Comparison of ENCODE assay signal across 8 mouse cellular contexts in genomic region chr9:77753853-77754727, GRCm38 (mm10). TPM values are rescaled to one million over a fixed set of nuclear protein-coding genes. Genes with fewer than 3 reads are reported as not detected.
DNase-seq lines count a peak whose midpoint lies in the region; ATAC-seq and TF ChIP-seq lines count a peak whose summit lies in the region.

TSS of gene Gclc (plus strand) at chr9:77754535.

- peak within 1 kb of the TSS; percentile 90 for H3K4me3 ChIP-seq in ES-Bruce4 (ENCODE audit: low read depth, low read length)
- peak within 1 kb of the TSS; percentile 80 for H3K4me3 ChIP-seq in forebrain, embryonic 14.5 days (ENCODE audit: low read depth, low read length)
- peak within 1 kb of the TSS; percentile 83 for H3K4me3 ChIP-seq in liver, embryonic 16.5 days (ENCODE audit: low read depth, low read length)
- peak within 1 kb of the TSS; percentile 80 for H3K4me3 ChIP-seq in neural tube, embryonic 12.5 days
- peak within 1 kb of the TSS; percentile 78 for H3K4me3 ChIP-seq in stomach, postnatal 0 days (ENCODE audit: low read depth, low read length)

- H3K9ac ChIP-seq in ES-Bruce4 (ENCODE audit: low read depth, poor library complexity, severe bottlenecking), result peak within 1 kb of the TSS; percentile 70
- peak within 1 kb of the TSS; percentile 88 for H3K9ac ChIP-seq in forebrain, embryonic 14.5 days (ENCODE audit: low read length)
- peak within 1 kb of the TSS; percentile 91 for H3K9ac ChIP-seq in liver, embryonic 16.5 days (ENCODE audit: low read depth, low read length)
- H3K9ac ChIP-seq in neural tube, embryonic 12.5 days, result peak within 1 kb of the TSS; percentile 86
- peak within 1 kb of the TSS; percentile 79 for H3K9ac ChIP-seq in stomach, postnatal 0 days (ENCODE audit: low read length)

- no peaks in the 10 kb centered on the region for H3K9me3 ChIP-seq in ES-Bruce4 (replicated peaks; ENCODE audit: control insufficient read depth, insufficient read depth, low read length, poor library complexity, severe bottlenecking)
- H3K9me3 ChIP-seq in forebrain, embryonic 14.5 days (replicated peaks; ENCODE audit: control insufficient read depth, low read length), result no peaks in the 10 kb centered on the region
- no peaks in the 10 kb centered on the region for H3K9me3 ChIP-seq in liver, embryonic 16.5 days (replicated peaks; ENCODE audit: control insufficient read depth, low read length)
- no peaks in the 10 kb centered on the region for H3K9me3 ChIP-seq in neural tube, embryonic 12.5 days
- H3K9me3 ChIP-seq in stomach, postnatal 0 days (ENCODE audit: control insufficient read depth, low read length), result no peaks in the 10 kb centered on the region

- peak; percentile 89 for DNase-seq in cerebellum, adult 11 months
- peak; percentile 93 for DNase-seq in forebrain, embryonic 14.5 days (ENCODE audit: low spot score)
- DNase-seq in heart, postnatal 10 days, result peak; percentile 92 to 93
- DNase-seq in large intestine, adult 2 months (ENCODE audit: low read depth, low spot score), result no peak
- DNase-seq in stomach, postnatal 0 days (ENCODE audit: low spot score), result peak; percentile 95

- 8% methylated on average over 45 of the region's 54 CpGs for WGBS in forebrain, embryonic 14.5 days
- WGBS in large intestine, adult 2 months, result 5% methylated on average over 54 of the region's 54 CpGs
- 6% methylated on average over 54 of the region's 54 CpGs for WGBS in liver, embryonic 16.5 days (ENCODE audit: insufficient replicate concordance)
- 8% methylated on average over 52 of the region's 54 CpGs for WGBS in neural tube, embryonic 12.5 days
- WGBS in stomach, postnatal 0 days, result 8% methylated on average over 47 of the region's 54 CpGs

- intact Hi-C loops in heart, postnatal 10 days (cut with DNase I), result loop anchor here (1.0 to 5.0 kb wide), 4 partner anchors 67 to 209 kb away; partner anchors contain the start of gene Lrrc1

- H3K27ac ChIP-seq in ES-Bruce4 (ENCODE audit: insufficient read depth, low read length), result no peak within 1 kb of the TSS
- H3K27ac ChIP-seq in forebrain, embryonic 14.5 days (ENCODE audit: low read depth, low read length), result peak within 1 kb of the TSS; percentile 84
- H3K27ac ChIP-seq in liver, embryonic 16.5 days (ENCODE audit: low read length), result peak within 1 kb of the TSS; percentile 90
- peak within 1 kb of the TSS; percentile 70; the same call in 1 of the 2 replicates for H3K27ac ChIP-seq in neural tube, embryonic 12.5 days
- H3K27ac ChIP-seq in stomach, postnatal 0 days (replicated peaks), result peak within 1 kb of the TSS; percentile 95

- peak within 1 kb of the TSS; percentile 55 for H3K4me2 ChIP-seq in forebrain, embryonic 14.5 days (ENCODE audit: low read length)
- H3K4me2 ChIP-seq in liver, embryonic 16.5 days (ENCODE audit: low read depth, low read length), result peak within 1 kb of the TSS; percentile 50
- H3K4me2 ChIP-seq in neural tube, embryonic 12.5 days (replicated peaks), result peak within 1 kb of the TSS; percentile 71
- H3K4me2 ChIP-seq in stomach, postnatal 0 days (replicated peaks; ENCODE audit: low read depth), result peak within 1 kb of the TSS; percentile 87

- peak; percentile 35; the same call in 1 of the 2 replicates for TF ChIP-seq EP300 in ES-Bruce4 (IDR thresholded peaks at IDR 0.05; ENCODE audit: insufficient read depth, low read depth, low read length)
- TF ChIP-seq EP300 in stomach, postnatal 0 days (optimal IDR thresholded peaks at IDR 0.05), result no peak

- no peaks in the 10 kb centered on the region for H3K27me3 ChIP-seq in ES-Bruce4 (ENCODE audit: control insufficient read depth, insufficient read depth, low read length, poor library complexity, severe bottlenecking)
- H3K27me3 ChIP-seq in forebrain, embryonic 14.5 days (replicated peaks; ENCODE audit: control insufficient read depth, insufficient read depth, low read length), result no peaks in the 10 kb centered on the region
- no peaks in the 10 kb centered on the region for H3K27me3 ChIP-seq in liver, embryonic 16.5 days (ENCODE audit: control insufficient read depth, insufficient read depth, low read depth, low read length)
- H3K27me3 ChIP-seq in neural tube, embryonic 12.5 days (replicated peaks), result no peaks in the 10 kb centered on the region
- no peaks in the 10 kb centered on the region for H3K27me3 ChIP-seq in stomach, postnatal 0 days (ENCODE audit: control insufficient read depth, insufficient read depth, low read length)

- no peak for TF ChIP-seq CTCF in ES-Bruce4 (IDR thresholded peaks at IDR 0.05; ENCODE audit: low read depth, low read length)
- no peak for TF ChIP-seq CTCF in stomach, postnatal 0 days (IDR thresholded peaks at IDR 0.05; ENCODE audit: low read depth)

- peaks cover 8% of the 10 kb centered on the region for H3K36me3 ChIP-seq in ES-Bruce4 (ENCODE audit: control insufficient read depth, insufficient read depth, low read length, poor library complexity, severe bottlenecking)
- no peaks in the 10 kb centered on the region for H3K36me3 ChIP-seq in forebrain, embryonic 14.5 days (ENCODE audit: control insufficient read depth, insufficient read depth, low read length)
- H3K36me3 ChIP-seq in liver, embryonic 16.5 days (ENCODE audit: control insufficient read depth, insufficient read depth), result no peaks in the 10 kb centered on the region; the same call in 1 of the 2 replicates
- no peaks in the 10 kb centered on the region for H3K36me3 ChIP-seq in neural tube, embryonic 12.5 days
- H3K36me3 ChIP-seq in stomach, postnatal 0 days (ENCODE audit: control insufficient read depth, insufficient read depth, low read length), result no peaks in the 10 kb centered on the region

- peaks cover 4% of the 10 kb centered on the region for H3K4me1 ChIP-seq in ES-Bruce4 (ENCODE audit: control insufficient read depth, insufficient read depth, low read length)
- peaks cover 13% of the 10 kb centered on the region for H3K4me1 ChIP-seq in forebrain, embryonic 14.5 days (ENCODE audit: control insufficient read depth, insufficient read depth, low read length)
- peaks cover 45% of the 10 kb centered on the region for H3K4me1 ChIP-seq in liver, embryonic 16.5 days (ENCODE audit: control insufficient read depth, low read depth, low read length)
- H3K4me1 ChIP-seq in neural tube, embryonic 12.5 days, result peaks cover 12% of the 10 kb centered on the region
- peaks cover 2% of the 10 kb centered on the region; the same call in 1 of the 2 replicates for H3K4me1 ChIP-seq in stomach, postnatal 0 days (replicated peaks; ENCODE audit: control insufficient read depth, insufficient read depth)

- peak; percentile 86 for TF ChIP-seq POLR2A in ES-Bruce4 (IDR thresholded peaks at IDR 0.05; ENCODE audit: insufficient read depth, low read length)

- peak; percentile 83 for ATAC-seq in forebrain, embryonic 14.5 days
- ATAC-seq in liver, embryonic 16.5 days (ENCODE audit: low read depth), result peak; percentile 68
- peak; percentile 79 for ATAC-seq in neural tube, embryonic 12.5 days (ENCODE audit: low FRiP score, low read depth)
- peak; percentile 82 for ATAC-seq in stomach, postnatal 0 days (ENCODE audit: low FRiP score, low TSS enrichment)

RNA-seq across cellular contexts. Expression of gene Gclc, which starts in this region (rescaled TPM):
- polyA plus RNA-seq in ES-Bruce4 (2011; ENCODE audit: insufficient read depth, insufficient read length, low read depth, missing spikeins), result 50.5 and 53.1 TPM in 2 replicates
- polyA plus RNA-seq in forebrain, embryonic 14.5 days (2014; fragmentation: Nextera tagmentation; extraction: Ambion mirVana), result 17.2 and 20.3 TPM in 2 replicates
- 10 to 100 TPM; 12.9 to 13.5 TPM for total RNA-seq in heart, postnatal 10 days (2021)
- polyA plus RNA-seq in large intestine, adult 2 months (2012; rRNA removed), result 10.5 and 17.0 TPM in 2 replicates
- polyA plus RNA-seq in liver, embryonic 16.5 days (2015; fragmentation: Nextera tagmentation; extraction: Ambion mirVana), result 21.9 and 24.6 TPM in 2 replicates
- polyA plus RNA-seq in neural tube, embryonic 12.5 days (2016; fragmentation: Nextera tagmentation; extraction: Ambion mirVana), result 20.5 and 23.9 TPM in 2 replicates
- polyA plus RNA-seq in stomach, postnatal 0 days (2015; fragmentation: Nextera tagmentation; extraction: Ambion mirVana), result 18.1 and 20.2 TPM in 2 replicates
